Mouse (Mus musculus) CH12F3 (cell line): ENCODE results near the gene Gmcl1.

Experiments used
- in situ Hi-C: fragments of 300-500 bp; cut with MboI; formaldehyde crosslinking; loops from 2 replicates; pipeline ENCODE4 v1.14.3; 2020; ENCODE audit warnings: low sequenced_read_pairs

Gene Gmcl1

GRCm38 (mm10) chr6:86733183-86733876 lies at the start of gene Gmcl1:
Gene Gmcl1 (minus strand): TSS chr6:86733383.
- in situ Hi-C loops: no loop called here

- in situ Hi-C loops: no loop called here
Measured at GRCm38 (mm10) chr6:86782342-86782741, 49.2 kb upstream of the Gmcl1 start.

- in situ Hi-C loops: no loop called here
Measured at GRCm38 (mm10) chr6:86781361-86781957, 48.3 kb upstream of the Gmcl1 start.

GRCm38 (mm10) chr6:86778910-86779594 lies 45.9 kb upstream of the Gmcl1 start:
- in situ Hi-C loops: no loop called here

GRCm38 (mm10) chr6:86777181-86777580 lies 44.0 kb upstream of the Gmcl1 start:
- in situ Hi-C loops: no loop called here

GRCm38 (mm10) chr6:86776706-86777071 lies 43.5 kb upstream of the Gmcl1 start:
- in situ Hi-C loops: no loop called here

GRCm38 (mm10) chr6:86776001-86776705 lies 43.0 kb upstream of the Gmcl1 start:
- in situ Hi-C loops: no loop called here

- in situ Hi-C loops: no loop called here
Measured at GRCm38 (mm10) chr6:86774937-86775336, 41.8 kb upstream of the Gmcl1 start.

GRCm38 (mm10) chr6:86773830-86774229 lies 40.6 kb upstream of the Gmcl1 start:
- in situ Hi-C loops: no loop called here

- in situ Hi-C loops: no loop called here
Measured at GRCm38 (mm10) chr6:86772631-86773030, 39.4 kb upstream of the Gmcl1 start.

GRCm38 (mm10) chr6:86768938-86769337 lies 35.8 kb upstream of the Gmcl1 start:
- in situ Hi-C loops: no loop called here

GRCm38 (mm10) chr6:86768186-86768776 lies 35.1 kb upstream of the Gmcl1 start:
- in situ Hi-C loops: no loop called here

GRCm38 (mm10) chr6:86767465-86767864 lies 34.3 kb upstream of the Gmcl1 start:
- in situ Hi-C loops: no loop called here

GRCm38 (mm10) chr6:86765637-86766059 lies 32.5 kb upstream of the Gmcl1 start:
- in situ Hi-C loops: no loop called here

GRCm38 (mm10) chr6:86754105-86754863 lies 21.1 kb upstream of the Gmcl1 start:
- in situ Hi-C loops: loop anchor here (5.0 kb wide), 1 partner anchor 48 kb away; no protein-coding TSS in a partner anchor

- in situ Hi-C loops: loop anchor here (5.0 kb wide), 1 partner anchor 49 kb away; no protein-coding TSS in a partner anchor
Measured at GRCm38 (mm10) chr6:86752843-86753485, 19.8 kb upstream of the Gmcl1 start.

GRCm38 (mm10) chr6:86750961-86751360 lies 17.8 kb upstream of the Gmcl1 start:
- in situ Hi-C loops: loop anchor here (5.0 kb wide), 1 partner anchor 51 kb away; no protein-coding TSS in a partner anchor

- in situ Hi-C loops: loop anchor here (5.0 to 10.0 kb wide), 2 partner anchors 52 to 165 kb away; no protein-coding TSS in a partner anchor
Measured at GRCm38 (mm10) chr6:86749817-86750216, 16.6 kb upstream of the Gmcl1 start.

GRCm38 (mm10) chr6:86747171-86747570 lies 14.0 kb upstream of the Gmcl1 start:
- in situ Hi-C loops: loop anchor here (10.0 kb wide), 1 partner anchor 168 kb away; no protein-coding TSS in a partner anchor
